Mouse (Mus musculus) ZHBTc4 (cell line): ENCODE results near the gene Smad3.

Source experiments
- DNase-seq: peaks from one replicate; pipeline ENCODE4 v3.0.0-alpha.2; 2011; ENCODE audit warnings: low read depth, low spot score

Smad3 gene

DNA sequence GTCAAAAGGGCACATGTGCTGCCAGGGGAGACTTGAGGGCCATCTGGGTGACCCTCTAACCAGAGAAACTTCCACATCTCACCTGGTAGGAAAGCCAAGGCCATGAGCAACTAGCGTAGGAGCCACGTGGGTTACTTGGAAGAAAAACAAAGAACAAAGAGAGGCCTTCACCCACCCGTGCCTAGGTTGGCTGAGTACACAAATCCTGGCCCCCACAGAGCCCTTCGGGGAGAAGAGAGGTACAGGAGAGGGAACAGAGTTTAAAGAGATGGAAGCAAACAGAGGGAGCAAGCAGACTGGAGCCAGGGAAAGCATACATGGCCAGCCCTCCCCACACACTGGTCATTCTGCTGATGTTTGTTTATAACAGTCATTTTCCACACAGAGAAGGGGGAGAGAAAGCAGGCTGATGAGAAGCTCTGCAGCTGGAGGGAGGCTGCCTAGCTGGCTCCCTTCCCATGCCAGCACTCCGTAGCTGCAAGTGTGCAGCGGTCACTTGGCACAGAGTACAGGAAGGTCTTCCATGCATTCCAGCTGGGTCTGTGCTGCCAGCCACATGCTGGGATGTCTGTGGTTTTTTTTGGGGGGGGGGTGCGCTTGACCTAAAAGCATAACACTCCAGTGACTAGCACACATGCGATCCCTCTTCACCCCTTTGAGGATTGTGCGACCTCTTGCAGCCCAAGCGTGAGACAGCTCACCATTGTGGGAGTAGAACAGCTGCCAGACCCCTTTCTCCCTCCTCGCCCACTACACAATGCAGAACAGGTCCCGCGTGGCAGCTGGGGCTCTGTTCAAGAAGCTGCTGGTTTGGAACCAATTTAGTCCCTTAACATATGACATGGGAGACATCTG is 92.8 kb downstream of the Smad3 start:
- DNase-seq: no peak

DNA sequence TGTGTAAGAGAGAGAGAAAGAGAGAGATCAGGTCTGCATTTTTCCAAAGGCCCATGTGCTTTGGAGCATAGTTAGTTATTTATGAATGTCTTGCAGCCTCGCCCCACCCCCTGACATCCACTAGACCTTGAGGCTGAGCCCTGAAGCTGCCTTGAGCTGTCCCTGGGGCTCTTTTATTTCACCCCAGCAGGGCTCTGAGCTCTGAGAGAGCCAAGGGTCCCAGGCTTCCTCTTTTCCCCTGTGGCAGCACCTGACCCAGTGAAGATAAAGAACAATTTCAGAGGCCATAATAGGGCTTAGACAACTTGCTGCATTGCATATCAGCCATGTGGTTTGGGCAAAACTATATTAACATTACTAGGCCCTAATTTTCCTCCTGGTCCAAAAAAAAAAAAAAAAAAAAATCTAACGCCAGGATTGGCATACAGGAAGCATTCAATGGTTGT is 93.5 kb downstream of the Smad3 start:
- DNase-seq: no peak

DNA sequence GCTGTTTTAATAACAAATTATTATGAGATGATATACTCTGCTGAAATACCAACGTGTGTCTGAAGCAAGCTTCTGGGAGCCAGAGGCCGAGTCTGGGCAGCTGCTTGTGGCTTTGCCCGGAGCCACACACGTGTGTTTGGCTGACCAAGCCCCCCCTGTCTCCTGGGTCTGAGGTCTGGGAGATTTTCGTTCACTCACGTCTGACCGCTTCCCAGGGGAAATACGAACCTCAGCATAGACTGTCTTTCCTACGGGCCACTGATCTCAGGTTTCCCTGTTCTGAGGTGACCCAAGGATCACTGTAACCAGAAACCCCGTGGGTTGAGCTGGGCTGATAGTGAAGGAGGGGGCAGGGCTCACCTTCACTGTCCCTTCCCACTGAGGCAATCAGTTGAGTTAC is 94.6 kb downstream of the Smad3 start:
- no peak for DNase-seq

DNA sequence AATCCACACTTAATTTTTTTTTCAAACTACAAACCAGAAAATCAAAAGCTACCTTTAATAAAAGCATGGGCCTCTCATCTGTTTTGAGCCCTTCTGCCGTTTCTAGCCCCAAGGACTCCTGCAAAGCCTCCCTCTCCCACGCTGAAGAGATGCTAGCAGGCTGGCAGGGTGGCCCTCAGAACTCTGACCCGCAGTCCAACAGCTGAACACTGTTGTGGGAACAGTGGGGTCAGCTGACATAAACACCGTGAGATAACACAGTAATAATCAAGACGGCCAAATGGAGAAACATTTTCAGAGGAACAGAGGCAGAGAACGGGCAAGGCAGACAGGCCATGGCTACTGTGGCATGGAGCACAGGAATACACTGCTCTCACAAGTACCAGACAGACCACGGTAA is 95.0 kb downstream of the Smad3 start:
- no peak for DNase-seq

DNA sequence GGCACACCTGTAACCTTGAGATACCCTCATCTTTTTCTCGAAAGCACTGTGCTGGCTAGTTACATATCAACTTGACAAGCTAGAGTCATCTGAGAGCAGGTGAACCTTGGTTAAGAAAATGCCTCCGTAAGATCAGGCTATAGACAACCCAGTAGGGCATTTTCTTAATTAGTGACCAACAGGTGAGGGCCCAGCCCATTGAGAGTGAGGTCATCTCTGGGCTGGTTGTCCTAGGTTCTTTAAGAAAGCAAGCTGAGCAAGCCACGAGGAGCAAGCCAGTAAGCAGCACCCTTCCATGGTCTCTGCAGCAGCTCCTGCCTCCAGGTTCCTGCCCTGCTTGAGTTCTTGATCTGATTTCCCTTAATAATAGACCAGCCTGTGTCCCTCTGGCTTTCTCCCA is 97.1 kb downstream of the Smad3 start:
- no peak for DNase-seq

- no peak for DNase-seq
Measured at GRCm38 (mm10) chr9:63660061-63660460, 97.7 kb downstream of the Smad3 start.

GRCm38 (mm10) chr9:63658970-63659371 is 98.8 kb downstream of the Smad3 start:
- no peak for DNase-seq

DNA sequence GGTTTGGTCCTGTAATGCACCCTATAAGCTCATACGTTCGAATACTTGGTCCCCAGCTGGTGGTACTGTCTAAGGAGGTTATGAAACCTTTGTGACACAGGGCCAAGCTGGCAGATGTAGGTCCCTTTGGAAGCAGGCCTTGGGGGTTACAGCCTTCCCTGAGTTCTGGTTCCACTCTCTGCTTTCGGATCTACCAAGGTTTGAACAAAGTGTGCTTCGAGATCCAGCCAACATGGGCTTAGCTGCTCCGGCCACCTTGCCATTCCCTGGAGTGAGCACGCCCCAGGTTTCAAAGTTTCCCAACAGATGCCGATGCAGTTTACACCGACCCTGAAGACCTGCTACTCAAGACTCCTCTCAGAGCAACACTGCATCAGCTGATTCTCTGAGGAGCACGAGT is 99.4 kb downstream of the Smad3 start:
- no peak for DNase-seq

DNA sequence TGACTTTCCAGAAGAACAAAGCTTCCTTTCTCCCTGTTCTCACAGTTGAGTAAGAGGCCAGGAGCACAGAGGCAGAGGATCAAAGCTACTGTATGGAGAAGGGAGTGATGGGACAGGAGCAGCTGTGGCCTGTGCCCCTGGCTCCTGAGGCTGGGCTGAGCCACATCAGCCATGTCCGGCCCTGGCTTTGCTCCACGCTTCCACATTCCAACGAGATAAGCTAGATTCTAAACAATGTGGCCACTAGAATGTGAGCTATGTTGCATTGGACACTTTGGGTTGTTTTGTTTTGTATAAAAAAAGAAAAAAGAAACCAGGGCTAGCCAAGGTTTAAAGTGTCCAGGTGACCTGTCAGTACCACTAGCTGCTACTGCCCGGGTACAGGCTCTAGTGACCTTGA is 100.6 kb downstream of the Smad3 start:
- DNase-seq: no peak

GRCm38 (mm10) chr9:63655092-63655491 is 102.7 kb downstream of the Smad3 start:
- no peak for DNase-seq

DNA sequence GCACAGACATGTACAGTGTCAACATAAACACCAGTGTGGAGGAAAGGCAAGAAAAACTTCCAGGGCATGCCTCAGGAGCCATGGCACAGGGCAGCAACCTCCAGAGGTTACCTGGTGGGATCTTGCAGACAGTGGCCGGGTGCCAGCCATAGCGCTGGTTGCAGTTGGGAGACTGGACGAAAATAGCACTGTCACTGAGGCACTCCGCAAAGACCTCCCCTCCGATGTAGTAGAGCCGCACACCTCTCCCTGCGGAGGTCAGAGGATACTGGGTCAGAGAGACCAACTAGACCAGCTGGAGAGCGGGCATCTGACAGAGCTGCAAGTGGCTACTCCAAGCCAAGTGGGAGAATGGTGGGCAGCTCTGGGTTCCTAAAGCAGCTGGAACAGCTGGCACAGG is 103.2 kb downstream of the Smad3 start:
- no peak for DNase-seq

GRCm38 (mm10) chr9:63653666-63654065 is 104.1 kb downstream of the Smad3 start:
- DNase-seq: no peak

DNA sequence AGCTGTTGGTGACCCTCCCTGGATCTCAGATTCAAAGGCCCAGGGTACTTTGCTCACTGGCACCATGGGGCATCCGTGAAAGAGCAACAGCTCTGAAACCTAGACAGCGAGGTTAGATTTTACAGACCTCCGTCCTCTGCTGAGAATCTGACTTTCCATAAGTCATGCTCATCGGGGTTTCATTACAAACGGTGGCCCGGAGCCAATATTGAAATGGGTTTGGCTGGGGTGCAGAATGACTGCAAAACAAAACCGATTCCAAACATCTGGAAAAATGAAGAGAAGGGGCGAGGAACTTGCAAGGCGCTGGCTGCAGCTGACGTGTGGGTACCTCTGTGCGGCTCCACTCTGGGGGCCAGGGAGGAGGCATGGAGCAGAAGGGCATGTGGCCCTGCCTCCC is 106.2 kb downstream of the Smad3 start:
- DNase-seq: no peak

- peak; percentile 40 for DNase-seq
Measured at GRCm38 (mm10) chr9:63650905-63651304, 106.9 kb downstream of the Smad3 start.

DNA sequence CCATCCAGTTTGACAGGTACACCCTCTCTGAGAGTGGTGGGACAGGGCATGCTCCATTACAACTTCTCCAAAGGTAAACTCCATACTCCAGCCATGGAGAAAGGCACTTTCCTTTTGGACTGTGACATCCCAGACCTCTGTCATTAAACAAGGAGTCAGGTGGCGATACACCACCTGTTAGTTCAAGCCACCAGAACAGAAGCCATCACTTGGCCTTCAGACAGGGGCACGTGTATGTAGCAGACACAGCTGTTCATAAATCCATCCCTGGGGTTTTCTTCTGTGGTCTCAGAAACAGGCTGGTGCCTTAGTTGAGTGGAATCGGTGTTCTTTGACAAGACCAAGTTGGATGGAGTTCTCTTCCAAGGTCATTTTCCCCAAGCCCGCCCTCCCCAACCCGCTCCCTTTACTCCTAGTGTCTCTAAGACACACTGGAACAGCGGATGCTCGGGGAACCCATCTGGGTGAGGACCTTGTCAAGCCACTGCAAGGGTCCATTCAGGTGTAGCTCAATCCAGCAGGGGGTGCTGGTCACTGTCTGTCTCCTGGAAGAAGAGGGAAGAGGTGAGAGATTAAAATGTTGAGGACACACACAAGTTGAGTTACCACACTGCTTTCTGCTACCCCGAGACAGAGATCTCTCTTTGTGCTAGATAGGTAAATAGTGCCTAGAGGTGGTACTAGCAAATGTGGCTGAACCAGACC is 107.8 kb downstream of the Smad3 start:
- peak; percentile 57 for DNase-seq

- DNase-seq: no peak
Measured at GRCm38 (mm10) chr9:63648520-63648918, 109.3 kb downstream of the Smad3 start.

DNA sequence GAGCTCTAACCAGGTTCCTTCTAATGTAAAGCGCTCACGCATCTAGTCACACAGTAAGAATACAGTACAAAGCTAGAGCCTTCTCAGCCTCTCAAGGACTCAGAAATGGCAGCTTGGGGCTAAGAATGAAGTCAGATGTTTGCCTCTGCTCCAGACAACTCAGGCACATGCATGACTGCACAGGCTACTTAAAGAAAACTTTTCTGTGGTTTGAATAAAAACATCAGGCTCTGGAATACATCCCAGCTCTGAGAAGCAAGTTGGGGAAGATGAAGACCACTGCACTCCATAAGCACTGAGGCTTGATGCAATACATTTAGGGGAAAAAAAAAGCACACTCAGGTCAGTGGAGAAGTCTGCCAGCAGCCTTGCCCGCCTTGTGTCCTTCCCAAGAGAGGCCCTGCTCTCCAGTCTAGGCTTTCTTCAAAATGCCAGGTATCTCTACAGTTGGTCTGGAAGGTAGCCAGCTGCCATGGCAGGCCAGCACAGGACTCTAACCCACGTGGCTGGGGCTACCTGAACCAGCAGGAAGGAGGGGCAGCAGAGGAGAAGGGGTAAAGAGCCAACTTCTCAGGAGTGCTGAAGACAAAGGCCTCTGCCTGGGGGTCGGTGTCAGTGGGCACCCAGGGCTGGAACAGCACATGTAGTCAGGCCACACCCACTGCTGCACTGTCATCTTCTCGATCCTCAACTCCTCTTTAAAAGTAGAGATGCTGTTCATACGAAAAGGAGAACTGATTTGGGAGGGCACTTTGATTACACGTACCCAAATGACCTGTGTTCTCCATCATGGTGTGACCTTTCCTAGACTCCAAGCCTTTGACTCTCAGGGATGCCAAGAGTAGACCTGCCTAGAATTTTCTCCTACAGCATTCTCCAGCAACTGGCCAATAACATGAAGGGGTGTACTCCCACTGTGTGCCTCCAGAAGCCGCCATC is 109.9 kb downstream of the Smad3 start:
- no peak for DNase-seq

DNA sequence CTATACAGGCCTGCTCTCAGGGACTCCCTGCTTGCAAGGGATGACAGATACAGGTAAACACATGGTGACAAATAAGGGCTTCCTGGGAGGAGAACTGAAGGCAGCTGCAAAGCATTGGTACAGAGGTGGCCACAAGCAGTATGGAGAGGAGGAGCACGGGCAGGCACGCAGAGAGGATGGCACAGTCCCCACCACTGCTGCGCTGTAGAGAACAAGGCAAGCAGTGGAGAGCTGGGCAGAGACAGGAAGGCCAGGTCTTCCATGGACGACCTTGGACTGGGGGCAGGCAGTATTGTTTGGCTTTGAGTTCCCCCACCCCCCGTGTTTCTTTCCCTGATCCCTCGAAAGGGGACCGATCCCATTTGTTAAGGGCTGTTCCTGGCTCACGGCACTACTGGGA is 112.7 kb downstream of the Smad3 start:
- DNase-seq: no peak

- DNase-seq: no peak
Measured at GRCm38 (mm10) chr9:63644011-63644410, 113.8 kb downstream of the Smad3 start.

DNA sequence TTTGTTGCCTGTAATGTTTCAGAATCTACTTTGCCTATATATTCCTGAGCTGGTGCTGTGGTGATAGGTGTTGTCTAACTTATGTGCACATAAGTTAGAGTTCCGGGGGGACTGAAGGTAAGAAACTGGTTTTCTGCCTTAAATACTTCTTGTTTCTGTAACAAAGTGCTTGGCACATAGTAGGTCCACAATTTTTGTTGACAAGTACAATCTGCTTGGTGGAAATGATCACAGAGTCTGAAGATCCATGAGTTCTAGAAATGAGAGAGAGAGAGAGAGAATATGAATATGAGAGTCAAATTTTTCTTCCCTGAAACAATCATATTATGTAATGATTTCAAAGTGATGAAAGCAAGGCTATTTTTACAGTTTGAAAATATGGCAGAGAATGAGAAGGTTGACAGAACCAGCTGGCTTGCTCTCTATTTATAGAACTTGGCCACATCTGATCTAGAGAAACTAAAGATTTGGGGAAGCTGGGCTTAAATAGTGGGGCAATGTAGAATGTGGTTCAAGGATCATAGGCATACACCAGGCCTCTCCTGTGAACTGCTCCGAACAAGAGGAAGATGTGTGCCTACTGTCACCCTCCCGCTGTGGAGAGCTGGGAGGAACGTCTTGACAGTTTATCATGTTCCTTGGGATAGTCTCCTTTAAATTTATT is 115.7 kb downstream of the Smad3 start:
- DNase-seq: no peak

DNA sequence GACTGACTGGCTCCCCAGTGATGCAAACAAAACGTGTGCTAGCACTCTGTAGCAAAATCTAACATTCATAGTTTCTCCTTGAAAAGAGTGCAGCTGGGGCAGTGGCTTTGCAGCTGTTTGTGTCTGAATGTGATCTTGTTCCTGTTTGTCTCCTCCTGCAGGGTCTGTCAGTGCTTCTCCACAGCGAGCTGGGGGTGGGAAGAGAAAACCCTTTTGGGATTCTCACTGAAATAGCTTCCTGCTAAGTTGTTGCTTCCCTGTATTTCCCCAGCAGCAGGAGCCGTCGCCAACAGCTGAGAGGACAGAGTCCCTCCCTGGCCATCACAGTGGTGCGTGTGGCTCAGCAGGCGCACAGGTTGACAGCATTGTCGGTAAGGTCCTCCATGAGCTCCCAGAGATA is 121.7 kb downstream of the Smad3 start:
- no peak for DNase-seq
